ENCODE assay signal across 9 mouse cellular contexts in the genomic region with DNA sequence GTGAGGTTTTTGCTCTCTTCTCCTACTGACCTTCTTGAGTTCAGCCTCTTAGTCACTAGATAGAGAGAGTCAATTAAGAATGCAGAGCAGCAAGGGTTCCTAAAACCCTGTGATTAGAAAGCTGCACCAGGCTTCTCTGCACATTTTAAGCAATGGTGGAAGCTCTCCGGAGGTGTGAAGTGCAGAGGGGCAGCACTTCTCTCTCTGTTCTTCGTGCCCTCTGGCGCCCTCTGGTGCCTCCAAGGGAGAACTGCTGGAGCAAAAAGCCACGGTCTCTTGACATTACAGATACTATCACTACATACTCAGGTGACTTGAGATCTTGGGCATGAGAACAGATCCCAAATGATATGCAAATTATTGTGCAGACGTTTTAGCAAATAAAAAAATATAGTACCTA.
DNase-seq lines count a peak whose midpoint lies in the region; TF ChIP-seq lines count a peak whose summit lies in the region.
"Had no signal": no experiment of that assay in that cellular context is flagged by ENCODE, and none has a peak within 500 bp of the region (broad histone marks: within the 10 kb centered on the region; RNA-seq: fewer than 3 reads in every experiment).

No protein-coding gene starts in this region.

- 10% methylated on average over 5 of the region's 5 CpGs for WGBS in hindbrain, embryonic 10.5 days

- H3K27me3 ChIP-seq in hindbrain, embryonic 10.5 days (ENCODE audit: insufficient read depth, poor library complexity, severe bottlenecking): no peaks in the 10 kb centered on the region
- H3K27me3 ChIP-seq: stomach, embryonic 15.5 days had no signal

- peak; percentile 97 for TF ChIP-seq CTCF in layer of hippocampus, adult 2 months (conservative IDR thresholded peaks at IDR 0.05)

- DNase-seq in CD4-positive, CD25-positive, alpha-beta regulatory T cell, adult 2 months (ENCODE audit: low read depth, low spot score): peak; percentile 57
- DNase-seq in adrenal gland, adult 8-10 months: peak; percentile 16
- DNase-seq in embryo, embryonic 9.5 days (ENCODE audit: extremely low spot score): peak; percentile 66
- DNase-seq in hindbrain, embryonic 10.5 days (ENCODE audit: low spot score): peak; percentile 66
- DNase-seq in layer of hippocampus, adult 2 months (ENCODE audit: low spot score in 2 of 2): peak; percentile 30 to 78
- peak; percentile 18 for DNase-seq in lung, postnatal 25 days (ENCODE audit: low spot score)
- DNase-seq in retina, postnatal 1 day: peak; percentile 71
- peak; percentile 22 to 40 for DNase-seq in urinary bladder, adult 18-20 months (ENCODE audit: low spot score in 2 of 2)

- H3K36me3 ChIP-seq in hindbrain, embryonic 10.5 days: no peaks in the 10 kb centered on the region
- H3K36me3 ChIP-seq: stomach, embryonic 15.5 days had no signal

- H3K4me1 ChIP-seq in hindbrain, embryonic 10.5 days (replicated peaks): no peaks in the 10 kb centered on the region
- H3K4me1 ChIP-seq: stomach, embryonic 15.5 days had no signal

- H3K9me3 ChIP-seq in hindbrain, embryonic 10.5 days: no peaks in the 10 kb centered on the region
- H3K9me3 ChIP-seq: stomach, embryonic 15.5 days had no signal

- no peak overlapping the region for H3K27ac ChIP-seq in hindbrain, embryonic 10.5 days
- H3K27ac ChIP-seq in layer of hippocampus, adult 2 months: no peak overlapping the region
- H3K27ac ChIP-seq: stomach, embryonic 15.5 days had no signal

- H3K4me3 ChIP-seq in hindbrain, embryonic 10.5 days: no peak overlapping the region
- no peak overlapping the region for H3K4me3 ChIP-seq in layer of hippocampus, adult 2 months
- H3K4me3 ChIP-seq: stomach, embryonic 15.5 days had no signal

Comparison
In these comparisons a context has a peak if more than half of its experiments do, and no peak if none do; other contexts are left out.
1. DNase-seq: peak in every context shown above with its lines; median percentile 71 in retina, postnatal 1 day; 66 in embryo, embryonic 9.5 days; 66 in hindbrain, embryonic 10.5 days; 57 in CD4-positive, CD25-positive, alpha-beta regulatory T cell, adult 2 months; 54 in layer of hippocampus, adult 2 months; 31 in urinary bladder, adult 18-20 months; 18 in lung, postnatal 25 days; 16 in adrenal gland, adult 8-10 months.